Mouse (Mus musculus) midbrain, embryonic 14.5 days (tissue): Measurements from ENCODE around the gene Capn7. TPM values are rescaled to one million over a fixed set of nuclear protein-coding genes. Genes with fewer than 3 reads are reported as not detected.

ENCODE experiments used
- ATAC-seq: fragments of 200-750 bp; cut with Nextera tagmentation; 2 replicates; pipeline ENCODE4 v1.8.0; 2017; ENCODE audit warnings: moderate number of reproducible peaks, moderate library complexity; ENCODE audit not compliant: low FRiP score, low TSS enrichment
- DNase-seq: peaks from one replicate; pipeline ENCODE4 v3.0.0-alpha.2; 2015
- H3K27ac ChIP-seq: fragments of 300-500 bp; sonication (generic); replicated peaks from 2 replicates; pipeline ENCODE4 v1.5.1; 2014; ENCODE audit warnings: mild to moderate bottlenecking, low read depth, low read length, moderate library complexity
- H3K27me3 ChIP-seq: fragments of 300-500 bp; sonication (generic); 2 replicates; pipeline ENCODE4 v1.6.1; 2014; ENCODE audit warnings: low read length, control low read depth, mixed read lengths; ENCODE audit not compliant: control insufficient read depth, insufficient read depth
- H3K36me3 ChIP-seq: fragments of 300-500 bp; sonication (generic); 2 replicates; pipeline ENCODE4 v1.6.1; 2014; ENCODE audit warnings: low read length, control low read depth; ENCODE audit not compliant: control insufficient read depth, insufficient read depth
- H3K4me1 ChIP-seq: fragments of 300-500 bp; sonication (generic); 2 replicates; pipeline ENCODE4 v1.6.1; 2014; ENCODE audit warnings: mild to moderate bottlenecking, antibody characterized with exemption, low read length, control low read depth; ENCODE audit not compliant: control insufficient read depth, insufficient read depth
- H3K4me2 ChIP-seq: fragments of 300-500 bp; sonication (generic); 2 replicates; pipeline ENCODE4 v1.6.1; 2014; ENCODE audit warnings: mild to moderate bottlenecking, low read length, moderate library complexity
- H3K4me3 ChIP-seq: fragments of 300-500 bp; sonication (generic); replicated peaks from 2 replicates; pipeline ENCODE4 v1.5.1; 2014; ENCODE audit warnings: low read depth, low read length
- H3K9ac ChIP-seq: fragments of 300-500 bp; sonication (generic); replicated peaks from 2 replicates; pipeline ENCODE4 v1.6.1; 2014; ENCODE audit warnings: mild to moderate bottlenecking, low read length, moderate library complexity
- H3K9me3 ChIP-seq: fragments of 300-500 bp; sonication (generic); 2 replicates; pipeline ENCODE4 v1.6.1; 2016; ENCODE audit warnings: low read length, control low read depth, mixed read lengths; ENCODE audit not compliant: control insufficient read depth
- WGBS: fragments of 180-500 bp; shearing (Covaris S2); extraction: QIAGEN DNeasy Blood & Tissue Kit; methylation state at CpG from one replicate; pipeline ENCODE4 v1.1.7; 2014; 5-methylcytosine and 5-hydroxymethylcytosine counted together
- polyA plus RNA-seq: library from polyadenylated mRNA; unstranded; fragments of >200 nt; fragmentation: Nextera tagmentation; extraction: Ambion mirVana; gene quantifications from 2 replicates; pipeline ENCODE4 v1.2.1, GENCODE M21; 2014

Gene Capn7
- polyA plus RNA-seq, 1 experiment from 2014 or later = 89.4 TPM

- Histone ChIP-seq H3K27me3 (no peaks in the 10 kb centered on the region), H3K4me3 (no peak overlapping the region), H3K4me1 (peaks cover 16% of the 10 kb centered on the region; the same call in 1 of the 2 replicates), H3K4me2 (no peak overlapping the region), H3K36me3 (0 out of 2 replicates have a peak, but pooled peaks cover 8% of the 10 kb centered on the region), H3K27ac (no peak overlapping the region), H3K9me3 (no peaks in the 10 kb centered on the region), H3K9ac (no peak overlapping the region)
- 16% methylated on average over 4 of the region's 4 CpGs for WGBS
- ATAC-seq = no peak
- no peak for DNase-seq
Measured at GRCm38 (mm10) chr14:31419279-31419678, 82.8 kb downstream of the Capn7 start.

- DNase-seq (no peak), ATAC-seq (no peak)
- WGBS = 95% methylated on average over 8 of the region's 8 CpGs
- Histone ChIP-seq H3K4me2 (no peak overlapping the region), H3K27me3 (no peaks in the 10 kb centered on the region), H3K27ac (no peak overlapping the region), H3K9me3 (no peaks in the 10 kb centered on the region), H3K4me1 (peaks cover 16% of the 10 kb centered on the region; the same call in 1 of the 2 replicates), H3K36me3 (0 out of 2 replicates have a peak, but pooled peaks cover 8% of the 10 kb centered on the region), H3K9ac (no peak overlapping the region), H3K4me3 (no peak overlapping the region)
Measured at GRCm38 (mm10) chr14:31420135-31420534, 83.7 kb downstream of the Capn7 start.

GRCm38 (mm10) chr14:31420562-31420961 lies 84.1 kb downstream of the Capn7 start:
- Histone ChIP-seq H3K4me2 (no peak overlapping the region), H3K27me3 (no peaks in the 10 kb centered on the region), H3K36me3 (0 out of 2 replicates have a peak, but pooled peaks cover 8% of the 10 kb centered on the region), H3K27ac (no peak overlapping the region), H3K4me1 (peaks cover 16% of the 10 kb centered on the region; the same call in 1 of the 2 replicates), H3K9me3 (no peaks in the 10 kb centered on the region), H3K9ac (no peak overlapping the region), H3K4me3 (no peak overlapping the region)
- ATAC-seq (no peak), DNase-seq (no peak)
- 92% methylated on average over 7 of the region's 7 CpGs for WGBS

- H3K4me2 ChIP-seq = no peak overlapping the region
- no peaks in the 10 kb centered on the region for H3K9me3 ChIP-seq
- H3K9ac ChIP-seq = no peak overlapping the region
- H3K27ac ChIP-seq = no peak overlapping the region
- WGBS = 32% methylated on average over 7 of the region's 7 CpGs
- 0 out of 2 replicates have a peak, but pooled peaks cover 10% of the 10 kb centered on the region for H3K36me3 ChIP-seq
- H3K27me3 ChIP-seq = no peaks in the 10 kb centered on the region
- ATAC-seq (no peak), DNase-seq (no peak)
- no peak overlapping the region for H3K4me3 ChIP-seq
- H3K4me1 ChIP-seq = peaks cover 16% of the 10 kb centered on the region; the same call in 1 of the 2 replicates
Measured at GRCm38 (mm10) chr14:31420985-31421384, 84.5 kb downstream of the Capn7 start.

Other genes with a start within 250 kb of the Capn7 start
- 64.8 and 77.7 TPM in 2 replicates for gene Smim4, start 207.7 kb upstream of the Capn7 start, polyA plus RNA-seq
- 234 and 284 TPM in 2 replicates for gene Nt5dc2, start 205.6 kb upstream of the Capn7 start, polyA plus RNA-seq
- gene Stab1, start 168.0 kb upstream of the Capn7 start, polyA plus RNA-seq = 6.6 and 26.6 TPM in 2 replicates
- 2.1 and 2.6 TPM in 2 replicates for gene Tnnc1, start 128.3 kb upstream of the Capn7 start, polyA plus RNA-seq
- gene Nisch, start 119.7 kb upstream of the Capn7 start, polyA plus RNA-seq = 280 and 343 TPM in 2 replicates
- 0.12 and 0.24 TPM in 2 replicates for gene Sema3g, start 118.8 kb upstream of the Capn7 start, polyA plus RNA-seq
- 12.0 and 12.1 TPM in 2 replicates for gene Phf7, start 85.3 kb upstream of the Capn7 start, polyA plus RNA-seq
- 102 and 118 TPM in 2 replicates for gene Bap1, start 85.2 kb upstream of the Capn7 start, polyA plus RNA-seq
- 3.8 and 5.2 TPM in 2 replicates for gene Dnah1, start 12.7 kb upstream of the Capn7 start, polyA plus RNA-seq
- 40.0 and 82.4 TPM in 2 replicates for gene Sh3bp5, start 99.4 kb downstream of the Capn7 start, polyA plus RNA-seq
- gene Eaf1, start 157.8 kb downstream of the Capn7 start, polyA plus RNA-seq = 7.0 and 10.8 TPM in 2 replicates
- 37.3 and 55.2 TPM in 2 replicates for gene Mettl6, start 158.4 kb downstream of the Capn7 start, polyA plus RNA-seq